Mouse (Mus musculus) brain, embryonic 14.5 days (tissue): ENCODE results near the gene Bpgm.

ENCODE experiments used
- CTCF ChIP-seq: fragments of 200-500 bp; IDR thresholded peaks from 2 replicates; pipeline ENCODE4 v1.5.1; 2012; ENCODE audit warnings: inconsistent platforms, mild to moderate bottlenecking, moderate library complexity, borderline replicate concordance; ENCODE audit not compliant: insufficient read depth, insufficient read length; ENCODE audit errors: extremely low read depth
- POLR2A ChIP-seq: fragments of 200-500 bp; IDR thresholded peaks from 2 replicates; pipeline ENCODE4 v1.6.1; 2012; ENCODE audit warnings: mild to moderate bottlenecking, inconsistent platforms, borderline replicate concordance; ENCODE audit not compliant: poor library complexity, insufficient read depth, insufficient read length, severe bottlenecking; ENCODE audit errors: extremely low read depth

DNA sequence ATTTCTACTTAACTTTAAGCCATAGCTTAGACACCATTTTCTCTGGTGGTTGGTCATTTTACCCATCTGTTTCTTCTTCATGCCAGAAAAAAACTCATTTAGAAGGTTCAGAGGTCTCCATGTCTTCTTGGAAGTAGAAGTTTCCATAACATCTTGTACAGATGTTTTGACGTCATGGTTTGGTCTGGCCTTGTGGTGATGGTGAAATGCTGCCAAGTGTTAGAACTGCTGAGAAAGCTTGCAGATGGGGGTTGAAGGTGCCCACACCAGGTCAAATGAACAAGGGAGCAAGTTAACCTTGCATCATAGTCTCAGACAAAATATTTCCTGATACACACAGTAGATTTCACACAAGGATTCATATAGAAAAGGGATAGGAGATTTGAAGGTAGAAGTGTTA lies 27.3 kb upstream of the Bpgm start:
- TF ChIP-seq CTCF (no peak), POLR2A (no peak)
